Mouse (Mus musculus): ENCODE data around the gene Ptchd4.
A peak's percentile ranks its signal among the peaks of the same experiment; 100 is the strongest.

The Ptchd4 gene

DNA sequence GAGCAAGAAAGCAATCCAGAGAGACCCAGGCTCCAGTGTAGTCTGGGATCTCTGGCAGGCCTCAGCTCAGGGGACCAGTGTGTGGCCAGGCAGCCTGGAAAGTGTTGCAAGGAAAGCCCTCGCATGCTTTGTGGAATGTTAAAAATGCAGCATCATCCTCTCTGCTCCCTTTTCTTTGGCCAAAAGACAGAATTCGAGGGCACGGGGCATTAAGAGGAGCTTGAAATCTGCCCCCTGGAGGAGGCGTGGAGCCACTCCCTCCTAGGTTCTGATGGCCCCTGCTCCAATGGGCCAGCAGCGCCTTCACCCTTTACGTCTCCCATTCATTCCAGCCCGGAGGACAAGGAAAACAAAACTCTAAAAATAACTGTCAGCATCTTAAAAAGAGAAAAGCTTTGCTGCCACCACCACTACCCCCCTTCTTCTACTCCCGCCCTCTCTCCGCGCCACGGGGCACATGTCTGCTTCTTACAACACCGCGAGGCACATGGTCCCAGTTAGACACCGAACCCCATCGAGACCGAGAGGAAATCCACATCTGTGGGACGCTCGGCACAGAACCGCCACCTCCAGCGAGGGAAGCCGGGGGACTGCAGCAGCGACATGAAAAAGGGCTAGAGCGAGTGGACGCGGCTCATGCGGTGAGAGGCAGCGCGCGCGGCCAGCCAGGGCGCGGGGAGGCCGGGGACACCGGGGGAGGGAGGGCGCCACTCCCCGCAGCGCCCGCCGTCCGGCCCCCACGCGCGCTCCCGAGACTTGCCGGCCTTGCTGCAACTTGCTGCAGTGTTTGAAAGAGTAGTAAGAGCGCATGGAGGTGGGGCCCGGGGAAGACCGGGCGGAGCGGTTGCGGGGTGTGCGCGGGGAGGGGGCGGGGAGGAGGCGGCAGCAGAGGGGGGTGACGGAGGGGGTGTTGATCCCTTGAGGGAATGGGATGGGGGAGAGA is at the start of gene Ptchd4:
Gene Ptchd4, plus strand, starts transcription at position 279 of the 943 bp plus-strand sequence.
- DNase-seq (ENCODE audit: low spot score), result peak; percentile 67

DNA sequence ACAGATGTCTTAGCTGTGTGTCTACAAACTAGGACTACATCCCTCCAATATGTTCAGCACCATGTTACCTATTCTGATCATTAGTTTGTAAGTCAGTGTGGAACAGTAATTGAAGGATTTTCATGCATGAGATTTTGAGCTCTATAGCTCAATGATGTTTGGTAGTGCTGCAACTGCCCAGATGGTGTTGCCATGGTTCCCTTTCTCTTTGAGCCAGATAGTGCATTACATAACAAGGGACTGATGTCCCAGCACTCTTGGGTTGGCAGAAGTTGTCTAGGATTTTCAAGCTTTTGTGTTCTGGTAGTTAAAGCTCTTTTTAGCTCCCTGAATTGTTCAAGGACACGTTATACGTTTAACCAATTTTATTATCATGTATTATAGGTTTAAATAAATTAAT is 38.9 kb upstream of the Ptchd4 start:
- DNase-seq (ENCODE audit: low spot score), result no peak

DNA sequence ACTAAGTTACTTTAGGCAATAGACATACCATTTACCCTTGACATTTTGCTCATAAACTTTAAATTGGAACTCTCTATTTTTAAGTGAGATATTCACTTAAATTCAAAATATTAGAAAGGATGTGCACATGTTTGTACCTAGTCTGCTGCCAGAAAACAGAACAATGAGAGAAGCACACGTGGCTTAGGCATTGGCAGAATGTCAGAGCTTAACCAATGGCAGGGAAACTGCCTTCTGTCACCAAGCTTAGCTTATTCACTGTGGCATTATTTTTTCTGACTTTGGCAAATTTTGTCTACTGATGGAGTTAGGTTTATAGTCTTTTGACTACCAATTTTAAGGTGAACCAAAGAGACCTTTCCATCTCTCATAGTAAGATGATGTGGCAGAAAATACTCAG is 31.4 kb upstream of the Ptchd4 start:
- DNase-seq (ENCODE audit: low spot score), result no peak

DNA sequence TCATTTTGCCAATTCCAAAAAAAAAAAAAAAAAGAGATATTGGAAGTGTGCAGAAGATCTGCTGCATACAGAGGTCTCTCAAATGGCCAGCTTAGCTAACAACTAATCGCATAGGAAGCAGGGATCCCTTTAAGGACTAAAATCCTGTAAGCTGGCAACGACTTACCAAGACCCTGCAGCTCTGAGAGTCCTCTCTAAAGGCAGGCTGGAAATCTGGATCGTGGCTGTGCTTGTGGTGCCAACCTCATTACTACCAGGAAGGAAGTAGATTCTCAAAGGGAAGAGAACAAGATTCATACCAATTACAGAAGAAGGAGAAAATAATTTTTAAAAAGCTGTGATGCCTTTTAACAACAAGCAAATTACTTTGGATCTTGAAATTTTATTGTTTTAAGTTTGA is 29.5 kb upstream of the Ptchd4 start:
- DNase-seq (ENCODE audit: low spot score), result no peak

DNA sequence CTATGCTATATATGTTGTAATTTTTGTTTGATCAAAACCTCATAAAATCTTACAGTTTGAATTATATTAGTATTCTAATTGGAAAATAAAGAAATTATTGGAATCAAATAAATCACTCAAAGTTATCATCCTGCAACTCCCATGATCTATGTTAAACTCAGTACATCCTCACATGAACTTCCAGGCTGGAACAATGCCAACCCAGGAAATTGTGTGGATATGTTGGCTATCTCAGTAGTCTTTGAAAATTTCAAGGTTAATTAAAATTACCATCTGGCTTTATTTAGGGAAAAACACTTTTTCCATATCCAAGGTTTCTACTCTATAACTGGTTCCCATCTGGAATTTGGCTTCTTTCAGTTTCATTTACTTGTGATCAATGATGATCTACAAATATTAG is 25.4 kb upstream of the Ptchd4 start:
- DNase-seq (ENCODE audit: low spot score), result no peak

DNA sequence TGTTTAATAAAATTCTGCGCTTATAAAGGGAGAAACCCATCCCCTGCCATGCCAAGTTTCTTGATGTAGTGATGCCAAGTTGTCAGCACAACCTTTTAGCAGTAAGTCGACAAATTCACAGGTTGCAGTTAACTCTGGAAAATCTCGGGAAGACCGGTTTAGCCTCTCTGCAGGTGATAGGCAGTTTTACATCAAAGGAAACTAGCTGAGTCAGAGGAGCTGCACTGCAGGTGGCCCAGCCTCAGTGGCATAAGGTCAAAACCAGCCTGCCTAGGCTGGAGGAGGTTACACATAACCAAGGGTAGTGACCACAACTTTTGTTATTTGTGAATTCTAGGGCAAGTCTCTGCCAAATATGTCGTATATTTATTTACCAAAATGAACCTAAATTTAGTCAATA is 24.0 kb upstream of the Ptchd4 start:
- DNase-seq (ENCODE audit: low spot score), result peak; percentile 4

DNA sequence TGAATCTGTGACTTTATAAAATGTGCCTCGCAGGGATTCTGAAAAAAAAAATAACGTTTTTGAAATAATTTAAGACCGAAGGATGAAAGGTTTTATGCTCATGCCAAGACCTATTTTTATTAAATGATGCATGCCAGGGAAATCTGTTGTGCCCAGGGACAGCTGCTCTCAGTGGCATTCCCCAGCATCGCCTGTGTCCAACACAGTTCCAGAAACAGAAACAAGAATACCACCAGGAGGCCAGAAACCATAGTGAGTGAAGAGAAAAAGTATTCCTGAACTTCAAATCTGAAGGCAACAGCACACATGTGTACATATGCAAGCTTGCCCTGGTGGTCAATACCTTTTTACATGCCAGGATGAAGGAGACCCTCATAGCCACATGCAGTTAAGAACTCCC is 17.8 kb upstream of the Ptchd4 start:
- no peak for DNase-seq (ENCODE audit: low spot score)

DNA sequence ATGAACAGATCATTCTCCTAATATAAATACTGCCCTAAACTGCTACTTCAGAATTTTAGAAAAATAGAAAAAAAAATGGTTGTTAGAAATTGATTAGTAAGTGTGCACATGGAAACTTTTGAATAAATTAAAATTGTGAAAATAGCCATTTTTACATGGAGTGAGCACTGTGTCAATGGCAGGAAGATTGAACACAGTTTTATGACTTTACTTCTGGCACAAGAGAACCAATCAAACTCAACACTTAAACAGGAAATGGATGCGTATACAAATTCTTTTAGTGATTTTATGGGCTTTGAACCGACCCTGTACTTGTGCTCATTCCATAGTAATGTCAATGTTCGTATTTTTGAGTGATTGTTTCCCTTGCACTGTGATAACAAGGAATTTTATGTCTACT is 16.1 kb upstream of the Ptchd4 start:
- DNase-seq (ENCODE audit: low spot score), result no peak

DNA sequence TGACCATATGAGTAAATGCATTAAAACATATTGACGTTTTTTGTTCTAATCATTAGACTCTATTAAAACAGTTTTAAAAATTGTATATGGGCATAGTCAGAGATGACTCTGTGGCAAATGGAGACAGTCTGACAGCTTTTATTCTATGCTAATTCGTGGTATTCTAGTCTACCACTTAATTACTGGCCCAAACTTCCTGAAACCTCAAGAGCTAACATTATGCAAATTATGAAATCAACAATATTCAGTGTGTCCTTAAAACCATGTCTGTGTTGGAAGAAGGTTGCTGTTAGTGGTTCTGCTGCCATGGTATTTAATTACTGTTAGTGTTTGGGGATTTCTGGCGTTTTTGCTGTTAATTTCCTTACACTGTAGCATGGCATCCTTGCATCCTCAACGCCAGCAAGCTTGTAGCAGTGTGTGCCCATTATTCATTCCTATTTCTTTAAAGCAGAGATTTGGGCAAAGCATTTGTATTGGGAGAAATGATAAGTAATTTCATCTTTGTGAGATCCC is 12.6 kb upstream of the Ptchd4 start:
- DNase-seq (ENCODE audit: low spot score), result no peak

DNA sequence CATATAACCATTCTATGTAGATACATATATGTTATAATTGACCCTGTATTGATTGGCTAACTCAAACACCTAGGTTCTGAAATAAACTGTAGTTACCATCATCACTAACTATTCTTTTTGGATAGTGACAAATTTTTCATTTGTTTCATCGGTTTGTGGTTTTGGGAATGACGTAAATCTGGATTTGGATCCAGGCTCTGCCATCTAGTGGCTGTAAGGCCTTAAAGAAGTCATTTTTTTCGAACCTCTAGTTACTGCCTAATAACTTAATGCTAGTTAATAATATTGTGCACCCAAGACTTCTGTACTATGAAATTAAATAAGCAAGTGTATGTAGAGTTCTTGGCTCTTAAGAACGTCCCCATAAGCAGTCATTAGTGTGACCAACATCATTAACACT is 11.5 kb upstream of the Ptchd4 start:
- no peak for DNase-seq (ENCODE audit: low spot score)

DNA sequence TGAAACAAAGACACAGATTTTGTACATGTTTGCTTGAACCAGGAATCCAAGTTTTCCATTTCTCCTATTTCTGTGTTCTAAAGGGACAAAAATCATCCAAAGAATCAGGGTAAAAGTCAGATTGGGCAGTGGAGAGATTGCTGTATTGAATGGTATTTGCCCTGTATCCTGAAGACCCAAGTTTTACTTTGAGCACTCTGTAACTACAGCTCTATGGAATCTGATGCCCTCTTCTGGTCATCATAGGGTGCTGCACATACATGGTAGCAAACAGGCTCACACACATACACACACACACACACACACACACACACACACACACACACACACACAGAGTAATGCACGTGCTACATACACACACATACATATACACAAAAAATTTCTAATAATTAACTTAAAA is 8.7 kb upstream of the Ptchd4 start:
- DNase-seq (ENCODE audit: low spot score), result no peak

DNA sequence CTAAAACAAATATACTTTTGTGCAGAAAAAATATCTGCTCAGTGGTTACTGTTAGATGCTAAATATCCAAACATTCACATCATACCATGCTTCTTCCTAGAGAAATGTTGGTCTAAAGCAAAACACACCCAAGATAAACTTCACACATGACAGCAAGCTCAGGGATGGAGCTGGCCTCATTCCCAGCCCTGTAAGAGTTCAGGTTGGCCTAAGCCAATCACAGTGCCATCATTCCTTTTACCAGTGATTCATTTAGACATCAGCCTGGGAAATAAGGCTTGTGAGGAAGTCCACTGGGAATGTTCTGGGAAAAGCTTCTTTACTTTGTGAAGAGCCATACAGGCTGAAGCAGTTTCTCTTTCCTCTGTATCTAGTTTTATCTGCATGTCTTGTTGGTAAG is 5.6 kb upstream of the Ptchd4 start:
- no peak for DNase-seq (ENCODE audit: low spot score)

DNA sequence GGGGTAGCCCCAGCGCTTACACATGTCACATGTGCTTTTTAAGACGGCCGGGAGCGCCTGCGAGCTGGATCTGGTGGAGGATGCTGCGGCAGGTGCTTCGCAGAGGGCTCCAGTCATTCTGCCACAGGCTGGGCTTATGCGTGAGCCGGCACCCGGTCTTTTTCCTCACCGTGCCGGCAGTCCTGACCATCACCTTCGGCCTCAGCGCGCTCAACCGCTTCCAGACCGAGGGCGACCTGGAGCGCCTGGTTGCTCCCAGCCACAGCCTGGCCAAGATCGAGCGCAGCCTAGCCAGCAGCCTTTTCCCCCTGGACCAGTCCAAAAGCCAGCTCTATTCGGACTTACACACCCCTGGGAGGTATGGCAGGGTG is 850 bp downstream of the Ptchd4 start:
- DNase-seq (ENCODE audit: low spot score), result peak; percentile 29

DNA sequence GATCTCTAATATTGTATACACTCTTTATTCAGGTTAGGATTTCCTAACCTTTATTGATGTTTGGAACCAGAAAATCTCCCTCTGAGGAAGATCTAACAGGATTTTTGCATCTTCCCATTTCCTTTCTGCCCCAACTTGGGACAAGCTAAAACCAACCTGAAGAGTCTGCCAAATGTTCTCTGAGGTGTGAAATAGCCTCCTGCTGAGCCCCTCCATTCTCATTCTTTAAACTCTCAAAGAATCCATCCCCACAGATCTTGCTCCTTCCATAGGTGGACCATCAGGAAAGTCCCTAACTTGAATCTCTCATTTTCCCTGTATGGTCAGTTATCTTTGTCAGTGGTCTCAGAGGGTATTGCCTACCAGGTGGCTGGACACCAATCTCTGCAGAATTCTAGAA is 20.0 kb downstream of the Ptchd4 start:
- no peak for DNase-seq (ENCODE audit: low spot score)

DNA sequence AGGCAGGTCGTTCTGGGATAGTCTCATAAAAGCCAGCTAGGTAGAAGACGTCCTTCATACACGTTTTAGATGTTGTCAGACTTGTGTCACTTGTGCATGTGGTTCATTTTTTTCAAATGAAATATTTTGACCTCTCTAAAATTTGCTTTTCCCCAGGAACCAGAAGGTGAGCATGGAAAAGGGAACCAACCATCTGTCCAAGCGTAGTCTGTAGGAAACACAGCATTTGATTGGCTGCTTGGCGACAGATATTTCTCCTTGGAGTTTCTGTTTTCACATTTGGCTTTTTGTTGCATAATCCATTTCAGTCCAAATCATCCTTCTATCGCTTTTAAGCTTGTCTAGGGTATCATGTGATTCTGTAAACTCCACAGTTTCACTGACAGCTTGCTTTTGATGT is 20.8 kb downstream of the Ptchd4 start:
- no peak for DNase-seq (ENCODE audit: low spot score)

DNA sequence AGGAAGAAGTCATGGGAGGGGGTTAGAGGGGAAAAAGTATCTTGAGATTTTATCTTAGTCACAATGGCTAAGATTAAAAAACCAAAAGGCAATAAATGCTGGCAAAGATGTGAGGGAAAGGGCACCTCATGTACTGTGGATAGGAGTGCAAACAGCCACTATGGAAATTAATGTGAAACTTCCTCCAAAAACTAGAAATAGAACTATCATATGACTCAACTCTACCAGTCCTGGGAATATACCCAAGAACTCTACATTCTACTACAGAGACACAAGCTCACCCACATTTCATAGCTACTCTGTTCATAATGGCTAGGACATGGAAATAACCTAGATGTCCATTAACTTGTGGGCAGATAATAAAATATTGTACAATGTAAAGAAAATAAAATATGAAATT is 30.3 kb downstream of the Ptchd4 start:
- no peak for DNase-seq (ENCODE audit: low spot score)

DNA sequence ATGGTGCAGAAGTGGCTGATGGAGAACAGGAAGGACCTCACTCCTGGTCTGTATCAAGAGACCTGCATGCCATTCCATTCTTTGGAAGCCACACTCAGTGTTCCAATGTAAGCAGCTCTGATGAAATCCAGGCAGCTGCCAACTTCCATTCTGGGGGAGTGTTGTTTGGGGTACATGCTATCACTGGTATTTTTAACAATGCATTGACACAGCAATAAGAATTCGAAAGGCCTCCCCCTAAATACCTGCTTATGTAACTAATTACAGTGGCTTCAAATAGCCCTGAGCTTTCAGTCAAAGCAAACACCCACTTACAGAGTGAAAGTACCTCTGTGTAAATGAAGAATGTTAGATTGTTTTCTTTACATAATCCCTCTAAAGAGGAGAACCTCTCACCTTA is 42.7 kb downstream of the Ptchd4 start:
- no peak for DNase-seq (ENCODE audit: low spot score)

DNA sequence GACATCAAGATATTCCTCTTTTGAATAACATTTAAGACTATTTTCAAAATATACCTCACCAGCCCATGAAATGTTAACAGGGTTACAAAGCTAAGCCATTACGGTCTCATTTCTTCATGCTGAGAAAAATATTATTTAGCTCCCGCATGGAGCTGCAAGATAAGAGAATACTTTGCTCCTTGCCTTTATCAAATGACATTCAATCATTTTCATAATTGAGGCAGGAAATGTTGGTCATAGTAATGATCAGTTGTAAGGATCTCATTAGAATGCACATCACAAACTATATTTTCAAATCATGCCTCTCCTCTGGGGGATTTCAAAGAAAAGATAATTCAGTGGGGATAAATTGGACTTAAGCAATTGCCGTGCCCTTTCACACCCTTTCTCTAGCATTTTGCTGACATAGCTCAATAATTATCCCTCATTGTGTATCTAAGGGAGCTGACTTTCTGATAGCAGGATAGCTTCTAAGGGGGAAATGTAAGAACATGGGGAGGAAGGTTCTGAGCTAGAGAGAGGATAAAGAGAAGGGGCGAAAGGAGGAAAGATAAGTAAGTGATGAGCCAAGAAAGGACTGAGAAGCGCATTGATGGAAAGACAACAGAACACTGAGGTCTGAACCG is 47.5 kb downstream of the Ptchd4 start:
- no peak for DNase-seq (ENCODE audit: low spot score)

DNA sequence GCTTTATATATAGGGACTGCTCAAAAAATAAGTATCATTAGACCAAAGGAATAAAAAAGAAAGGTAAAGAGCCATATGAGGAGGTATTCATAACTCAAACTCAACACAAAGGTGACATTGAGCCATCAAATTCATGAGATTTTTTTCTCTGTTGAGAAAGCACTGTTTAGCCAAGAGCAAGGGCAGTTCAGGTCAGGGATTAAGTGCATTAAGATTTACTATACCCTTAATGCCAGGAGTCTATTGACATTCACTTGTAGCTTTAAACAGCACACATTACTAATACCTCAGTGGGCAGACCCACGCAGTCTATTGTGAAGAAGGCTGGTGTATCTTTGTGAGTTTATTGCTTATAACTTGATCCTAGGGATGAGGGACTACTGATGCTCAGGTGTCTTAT is 49.0 kb downstream of the Ptchd4 start:
- DNase-seq (ENCODE audit: low spot score), result no peak

DNA sequence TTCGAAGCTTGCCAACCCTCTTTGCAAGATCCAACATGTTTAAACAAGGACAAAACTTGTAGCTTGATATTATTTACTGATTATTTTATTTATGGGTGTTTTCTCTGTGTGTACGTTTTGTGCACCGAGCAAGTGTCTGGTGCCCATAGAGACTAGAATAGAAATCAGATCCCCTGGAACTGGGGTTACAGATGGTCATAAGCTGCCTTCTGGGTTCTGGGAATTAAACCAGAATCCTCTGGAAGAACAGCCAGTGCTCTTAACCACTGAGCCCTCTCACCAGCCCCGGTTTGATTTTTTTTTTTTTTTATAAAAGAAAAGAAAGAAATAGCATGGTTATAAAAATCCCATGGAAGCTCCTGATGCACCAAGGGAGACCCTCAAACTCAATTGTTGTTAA is 59.1 kb downstream of the Ptchd4 start:
- no peak for DNase-seq (ENCODE audit: low spot score)

DNA sequence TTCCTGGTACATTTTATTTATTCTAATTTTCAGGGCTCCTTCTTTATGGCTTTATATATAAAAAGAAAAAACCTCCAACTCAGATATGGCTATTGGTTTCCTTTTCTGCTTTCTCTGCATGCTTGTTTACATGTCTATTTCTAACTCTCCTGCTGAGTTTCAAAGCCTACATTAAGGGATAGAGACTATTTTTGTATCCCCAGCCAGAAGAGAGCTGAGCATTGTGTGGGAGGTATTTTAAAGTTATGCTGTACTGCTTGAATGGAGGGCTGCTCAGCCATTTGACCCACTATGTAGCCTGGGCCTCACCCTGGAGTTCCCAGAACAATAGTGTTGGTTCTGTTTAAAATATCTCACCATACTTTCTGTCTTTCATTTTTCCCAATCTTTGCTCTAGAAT is 77.3 kb downstream of the Ptchd4 start:
- no peak for DNase-seq (ENCODE audit: low spot score)

DNA sequence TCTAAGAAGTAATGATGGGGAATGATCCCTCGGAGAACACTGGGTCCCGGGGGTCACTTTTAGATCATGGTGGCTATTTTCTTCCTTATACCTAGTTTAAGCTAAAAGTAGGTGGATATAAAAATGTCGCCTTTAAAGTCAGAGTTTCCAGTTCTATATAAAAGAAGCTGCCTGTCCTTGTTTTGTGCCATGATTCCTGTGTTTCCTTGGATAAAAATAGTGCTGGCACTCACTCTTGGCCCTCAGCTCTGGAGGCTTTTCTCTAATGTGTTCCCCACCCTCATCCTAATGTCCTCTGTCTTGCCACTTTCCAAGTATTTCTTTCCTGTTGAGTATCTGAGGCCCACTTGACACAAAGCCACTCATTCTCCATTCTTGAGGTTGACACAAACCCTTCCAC is 79.6 kb downstream of the Ptchd4 start:
- no peak for DNase-seq (ENCODE audit: low spot score)

DNA sequence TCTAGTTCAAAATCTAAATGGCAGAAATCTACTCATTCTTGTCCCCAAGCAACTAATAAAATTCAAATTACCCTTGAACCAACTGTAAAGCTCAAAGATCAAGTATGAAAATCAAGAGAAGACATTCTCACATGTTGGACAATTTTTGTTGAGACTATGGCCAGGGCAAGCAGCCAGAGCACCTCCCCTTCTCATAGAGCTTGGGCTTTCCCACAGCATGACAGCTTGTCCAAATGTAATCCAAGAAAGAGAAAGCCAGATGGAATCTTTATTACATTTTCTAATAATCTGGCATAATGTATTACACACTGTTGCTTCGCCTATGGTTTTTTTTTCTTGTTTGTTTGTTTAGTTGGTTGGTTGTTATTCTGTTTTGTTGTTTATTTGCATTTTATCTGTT is 102.7 kb downstream of the Ptchd4 start:
- DNase-seq (ENCODE audit: low spot score), result no peak

DNA sequence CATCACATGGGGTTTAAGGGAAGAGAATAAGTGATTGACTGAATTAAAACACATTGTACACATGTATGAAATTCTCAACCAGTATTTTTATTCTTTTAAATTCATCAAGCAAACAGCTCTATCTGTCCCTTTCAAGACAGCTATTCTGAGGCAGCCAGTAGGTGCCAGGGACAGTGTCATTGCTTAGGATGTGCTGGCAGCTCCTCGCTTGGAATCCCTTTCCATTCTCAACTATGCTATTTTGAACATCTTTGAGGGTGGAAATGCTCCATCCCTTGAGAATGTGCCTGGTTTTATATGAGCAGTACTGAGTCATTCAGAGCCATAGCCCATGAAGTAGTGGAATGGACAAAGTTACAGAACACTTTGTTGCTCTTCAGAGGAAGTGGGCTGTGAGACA is 112.2 kb downstream of the Ptchd4 start:
- no peak for DNase-seq (ENCODE audit: low spot score)

Measured in embryo, embryonic 10 days (tissue).